Mouse (Mus musculus): ENCODE measurements around the gene Zfp882. TPM values are rescaled to one million over a fixed set of nuclear protein-coding genes. Genes with fewer than 3 reads are reported as not detected.

Gene Zfp882
- total and polyA plus RNA-seq, 3 experiments, result 0.55 to 3.5 (median 3.1) TPM

- intact Hi-C loops (cut with DNase I), result no loop called here
- Histone ChIP-seq H3K9ac (ENCODE audit: low read depth, low read length) (no peak overlapping the region), H3K79me2 (replicated peaks; ENCODE audit: control insufficient read depth, insufficient read depth, low read length) (peaks cover 5% of the 10 kb centered on the region), H3K27ac (no peak overlapping the region), H3K4me3 (no peak overlapping the region), H3K27me3 (ENCODE audit: control insufficient read depth, insufficient read depth, low read length) (no peaks in the 10 kb centered on the region), H3K36me3 (ENCODE audit: control insufficient read depth, insufficient read depth, low read length) (peaks cover 2% of the 10 kb centered on the region; the same call in 1 of the 2 replicates), H3K4me1 (ENCODE audit: control insufficient read depth, insufficient read depth, low read length) (no peaks in the 10 kb centered on the region)
- no peak for DNase-seq
- no peak for TF ChIP-seq POLR2A (IDR thresholded peaks at IDR 0.05; ENCODE audit: insufficient read depth, low read depth, low read length)
- WGBS, result 94% methylated on average over 5 of the region's 5 CpGs
These were observed 53.4 kb downstream of the Zfp882 start for GRCm38 (mm10) chr8:71961796-71962195.

- Histone ChIP-seq H3K27me3 (ENCODE audit: control insufficient read depth, insufficient read depth, low read length) (no peaks in the 10 kb centered on the region), H3K4me3 (no peak overlapping the region), H3K4me1 (ENCODE audit: control insufficient read depth, insufficient read depth, low read length) (no peaks in the 10 kb centered on the region), H3K79me2 (replicated peaks; ENCODE audit: control insufficient read depth, insufficient read depth, low read length) (peaks cover 5% of the 10 kb centered on the region), H3K36me3 (ENCODE audit: control insufficient read depth, insufficient read depth, low read length) (peaks cover 3% of the 10 kb centered on the region), H3K27ac (no peak overlapping the region), H3K9ac (ENCODE audit: low read depth, low read length) (no peak overlapping the region)
- no peak for DNase-seq
- no peak for TF ChIP-seq EP300 (IDR thresholded peaks at IDR 0.05; ENCODE audit: insufficient read depth, low read depth, low read length)
- no peak for TF ChIP-seq CTCF (IDR thresholded peaks at IDR 0.05)
- TF ChIP-seq POLR2A (IDR thresholded peaks at IDR 0.05; ENCODE audit: insufficient read depth, low read depth, low read length), result no peak
- intact Hi-C loops (cut with DNase I), result no loop called here
- WGBS, result 66% methylated on average over 3 of the region's 3 CpGs
These were observed 55.6 kb downstream of the Zfp882 start for GRCm38 (mm10) chr8:71964051-71964450.

- WGBS, result 81% methylated on average over 2 of the region's 2 CpGs
- TF ChIP-seq POLR2A (IDR thresholded peaks at IDR 0.05; ENCODE audit: insufficient read depth, low read depth, low read length), result no peak
These were observed 56.8 kb downstream of the Zfp882 start for GRCm38 (mm10) chr8:71965166-71965565.

More at GRCm38 (mm10) chr8:71965166-71965565, 56.8 kb downstream of the Zfp882 start:
- Histone ChIP-seq H3K9ac (ENCODE audit: low read depth, low read length) (no peak overlapping the region), H3K36me3 (ENCODE audit: control insufficient read depth, insufficient read depth, low read length) (peaks cover 5% of the 10 kb centered on the region), H3K27ac (no peak overlapping the region), H3K4me1 (ENCODE audit: control insufficient read depth, insufficient read depth, low read length) (no peaks in the 10 kb centered on the region), H3K27me3 (ENCODE audit: control insufficient read depth, insufficient read depth, low read length) (no peaks in the 10 kb centered on the region), H3K4me3 (no peak overlapping the region), H3K79me2 (replicated peaks; ENCODE audit: control insufficient read depth, insufficient read depth, low read length) (peaks cover 5% of the 10 kb centered on the region)
- no peak for DNase-seq
- intact Hi-C loops (cut with DNase I), result no loop called here

Other genes starting within 250 kb of the Zfp882 start
- under 1 TPM; 0.61 to 0.86 TPM for gene Unc13a, start 236.9 kb upstream of the Zfp882 start, total RNA-seq (2021)
- gene Unc13a, start 236.9 kb upstream of the Zfp882 start, polyA plus RNA-seq (2012; rRNA removed), result 1.4 and 1.8 TPM in 2 replicates
- gene Jak3, start 232.3 kb upstream of the Zfp882 start, total RNA-seq (2021), result 1 to 10 TPM; 8.1 to 8.6 TPM
- 23.3 and 24.0 TPM in 2 replicates for gene Jak3, start 232.3 kb upstream of the Zfp882 start, polyA plus RNA-seq (2012; rRNA removed)
- gene Insl3, start 219.4 kb upstream of the Zfp882 start, total RNA-seq (2021), result 1 to 10 TPM; 4.0 to 4.1 TPM
- gene Insl3, start 219.4 kb upstream of the Zfp882 start, polyA plus RNA-seq (2012; rRNA removed), result 16.3 and 19.3 TPM in 2 replicates
- 1 to 10 TPM; 6.1 to 6.4 TPM for gene B3gnt3, start 206.8 kb upstream of the Zfp882 start, total RNA-seq (2021)
- gene B3gnt3, start 206.8 kb upstream of the Zfp882 start, polyA plus RNA-seq (2012; rRNA removed), result 5.4 and 8.6 TPM in 2 replicates
- gene Fcho1, start 182.9 kb upstream of the Zfp882 start, total RNA-seq (2021), result under 1 TPM; 0.23 to 0.64 TPM
- 2.7 and 4.5 TPM in 2 replicates for gene Fcho1, start 182.9 kb upstream of the Zfp882 start, polyA plus RNA-seq (2012; rRNA removed)
- gene Zfp709, start 26.6 kb upstream of the Zfp882 start, total RNA-seq (2021), result 1 to 10 TPM; 4.4 to 6.2 TPM
- 0.59 and 1.0 TPM in 2 replicates for gene Zfp709, start 26.6 kb upstream of the Zfp882 start, polyA plus RNA-seq (2012; rRNA removed)
- gene Zfp617, start within 50 bp of the Zfp882 start, total RNA-seq (2021), result 10 to 100 TPM; 19.8 to 24.4 TPM
- gene Zfp617, start within 50 bp of the Zfp882 start, polyA plus RNA-seq (2012; rRNA removed), result 4.7 and 10.9 TPM in 2 replicates
- 1 to 10 TPM; 5.5 to 8.0 TPM for gene Zfp961, start 42.4 kb downstream of the Zfp882 start, total RNA-seq (2021)
- 4.4 and 6.1 TPM in 2 replicates for gene Zfp961, start 42.4 kb downstream of the Zfp882 start, polyA plus RNA-seq (2012; rRNA removed)
- gene Cyp4f18, start 101.0 kb downstream of the Zfp882 start, total RNA-seq (2021), result 1 to 10 TPM; 1.2 to 1.4 TPM
- 1.7 and 5.2 TPM in 2 replicates for gene Cyp4f18, start 101.0 kb downstream of the Zfp882 start, polyA plus RNA-seq (2012; rRNA removed)
- gene Olfr372, start 132.6 kb downstream of the Zfp882 start, total RNA-seq (2021), result not detected
- gene Olfr372, start 132.6 kb downstream of the Zfp882 start, polyA plus RNA-seq (2012; rRNA removed), result not detected in 2 replicates
- not detected for gene Olfr373, start 174.6 kb downstream of the Zfp882 start, total RNA-seq (2021)
- gene Olfr373, start 174.6 kb downstream of the Zfp882 start, polyA plus RNA-seq (2012; rRNA removed), result not detected in 2 replicates
- not detected for gene Olfr374, start 198.4 kb downstream of the Zfp882 start, total RNA-seq (2021)
- not detected in 2 replicates for gene Olfr374, start 198.4 kb downstream of the Zfp882 start, polyA plus RNA-seq (2012; rRNA removed)
- gene Tpm4, start 226.4 kb downstream of the Zfp882 start, total RNA-seq (2021), result 100 to 1,000 TPM in 1 of 2 experiments, 10 to 100 TPM in 1; 81.4 to 106 TPM
- gene Tpm4, start 226.4 kb downstream of the Zfp882 start, polyA plus RNA-seq (2012; rRNA removed), result 49.9 and 73.3 TPM in 2 replicates